Mouse (Mus musculus): Measurements from ENCODE around the gene Mboat7. TPM values are rescaled to one million over a fixed set of nuclear protein-coding genes. Genes with fewer than 3 reads are reported as not detected.

The Mboat7 gene
- polyA plus RNA-seq, 1 experiment from 2014 or later = 44.2 TPM

DNA sequence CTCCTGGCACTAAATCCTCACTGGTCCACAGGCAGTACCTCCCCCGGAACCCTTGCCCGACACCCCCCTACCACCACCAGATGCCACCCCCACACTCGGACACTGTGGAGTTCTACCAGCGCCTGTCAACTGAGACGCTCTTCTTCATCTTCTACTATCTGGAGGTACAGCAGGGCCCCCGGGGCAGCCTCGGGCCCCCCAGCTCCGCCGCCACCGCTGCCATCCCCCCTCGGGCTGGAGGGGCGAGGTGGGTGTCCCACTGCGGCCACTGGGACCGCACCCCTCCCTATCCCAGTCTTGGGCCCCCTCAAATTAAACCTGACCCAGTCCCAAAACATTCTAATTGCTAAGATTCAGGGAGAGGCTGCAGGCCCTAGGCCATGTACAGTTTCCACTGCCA lies 34.7 kb downstream of the Mboat7 start:
- H3K27ac ChIP-seq (ENCODE audit: low read depth) = no peak overlapping the region

DNA sequence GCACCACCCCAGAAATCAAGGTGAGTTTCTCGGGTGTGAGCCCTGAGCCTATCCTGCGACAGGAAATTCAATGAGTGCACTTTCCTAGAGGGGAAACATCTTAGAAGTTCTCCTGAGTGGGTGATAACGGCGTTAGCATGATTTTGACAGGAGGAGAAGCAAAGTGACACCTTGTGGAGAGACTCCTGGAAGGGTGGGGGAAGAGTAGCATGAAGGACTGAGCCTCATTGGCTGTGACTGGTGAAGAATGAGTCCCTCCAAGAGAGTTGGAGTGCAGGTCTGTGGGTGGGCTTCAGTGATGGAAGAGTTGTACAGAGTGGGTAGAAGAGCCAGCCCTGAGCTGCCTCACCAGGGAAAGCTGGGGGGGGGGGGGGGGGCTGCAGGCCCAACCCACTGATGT lies 36.4 kb downstream of the Mboat7 start:
- Histone ChIP-seq H3K9ac (no peak overlapping the region), H3K27me3 (ENCODE audit: insufficient read depth, low read length) (no peaks in the 10 kb centered on the region), H3K4me2 (no peak overlapping the region), H3K4me1 (ENCODE audit: insufficient read depth) (no peaks in the 10 kb centered on the region), H3K4me3 (ENCODE audit: low read depth, low read length) (no peak overlapping the region), H3K27ac (ENCODE audit: low read depth) (no peak overlapping the region), H3K36me3 (ENCODE audit: insufficient read depth) (peaks cover 100% of the 10 kb centered on the region), H3K9me3 (ENCODE audit: low read depth, low read length) (no peaks in the 10 kb centered on the region)
- ATAC-seq (ENCODE audit: insufficient read depth) (no peak), DNase-seq (no peak)
- 77% methylated on average over 4 of the region's 4 CpGs for WGBS
- no peak for TF ChIP-seq CTCF (IDR thresholded peaks at IDR 0.05; ENCODE audit: low read depth)

More for the DNA sequence above, 34.7 kb downstream of the Mboat7 start:
- Histone ChIP-seq H3K9me3 (ENCODE audit: low read depth, low read length) (no peaks in the 10 kb centered on the region), H3K4me1 (ENCODE audit: insufficient read depth) (no peaks in the 10 kb centered on the region), H3K27me3 (ENCODE audit: insufficient read depth, low read length) (no peaks in the 10 kb centered on the region), H3K9ac (no peak overlapping the region), H3K4me2 (no peak overlapping the region), H3K4me3 (ENCODE audit: low read depth, low read length) (no peak overlapping the region), H3K36me3 (ENCODE audit: insufficient read depth) (peaks cover 99% of the 10 kb centered on the region)
- ATAC-seq (ENCODE audit: insufficient read depth) (no peak), DNase-seq (no peak)
- 96% methylated on average over 14 of the region's 14 CpGs for WGBS
- TF ChIP-seq CTCF (IDR thresholded peaks at IDR 0.05; ENCODE audit: low read depth) = no peak

DNA sequence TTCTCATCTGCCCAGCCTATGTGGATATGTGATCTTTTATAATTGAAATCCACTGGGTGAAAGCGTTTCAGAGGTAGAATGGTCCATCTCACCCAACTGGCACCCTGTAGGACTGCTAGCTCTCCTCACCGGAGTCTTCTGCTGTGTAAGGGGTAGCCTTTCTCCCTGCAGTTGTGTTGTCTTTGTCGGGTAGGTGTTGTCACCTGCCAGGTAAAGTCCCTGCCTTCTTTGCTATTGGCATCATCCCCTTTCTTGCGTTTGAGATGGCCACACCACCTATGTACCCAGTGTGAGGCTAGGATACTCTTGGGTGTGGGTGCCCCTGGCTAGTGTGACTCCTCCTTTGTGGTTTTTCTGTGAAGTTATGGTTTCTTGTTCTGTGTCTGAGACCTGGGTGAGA lies 46.7 kb downstream of the Mboat7 start:
- no peak for DNase-seq

DNA sequence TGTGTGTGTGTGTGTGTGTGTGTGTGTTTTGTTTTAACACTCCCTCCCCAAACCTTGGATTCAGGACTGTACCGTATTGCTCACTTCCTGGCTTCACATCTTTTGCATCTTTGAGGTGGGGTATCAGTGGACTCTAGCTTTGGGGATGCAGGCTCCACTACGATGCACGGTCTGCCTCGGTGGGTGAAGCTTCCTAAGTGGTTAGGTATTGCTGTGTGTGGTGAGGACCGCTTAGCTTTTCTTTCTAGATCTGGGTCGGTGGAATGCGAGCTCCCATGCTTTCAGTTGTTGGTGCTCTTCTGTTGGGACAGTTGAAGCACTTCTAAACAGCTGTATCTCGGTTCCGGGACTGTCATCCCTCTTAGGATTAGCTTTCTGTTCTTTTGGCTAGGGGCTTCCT lies 47.1 kb downstream of the Mboat7 start:
- H3K9me3 ChIP-seq (ENCODE audit: low read depth, low read length) = no peaks in the 10 kb centered on the region
- H3K4me2 ChIP-seq = peak overlapping the region; percentile 83
- ATAC-seq (ENCODE audit: insufficient read depth) = no peak
- peaks cover 31% of the 10 kb centered on the region for H3K36me3 ChIP-seq (ENCODE audit: insufficient read depth)
- peak overlapping the region; percentile 99 for H3K4me3 ChIP-seq (ENCODE audit: low read depth, low read length)
- 9% methylated on average over 9 of the region's 9 CpGs for WGBS
- TF ChIP-seq CTCF (IDR thresholded peaks at IDR 0.05; ENCODE audit: low read depth) = no peak
- peak overlapping the region; percentile 99 for H3K9ac ChIP-seq
- H3K27ac ChIP-seq (ENCODE audit: low read depth) = no peak overlapping the region
- peak; percentile 15 for DNase-seq
- H3K4me1 ChIP-seq (ENCODE audit: insufficient read depth) = peaks cover 15% of the 10 kb centered on the region
- no peaks in the 10 kb centered on the region for H3K27me3 ChIP-seq (ENCODE audit: insufficient read depth, low read length)

More for the DNA sequence above, 46.7 kb downstream of the Mboat7 start:
- Histone ChIP-seq H3K36me3 (ENCODE audit: insufficient read depth) (peaks cover 32% of the 10 kb centered on the region), H3K9ac (peak overlapping the region; percentile 99), H3K27me3 (ENCODE audit: insufficient read depth, low read length) (no peaks in the 10 kb centered on the region), H3K4me2 (peak overlapping the region; percentile 83), H3K27ac (ENCODE audit: low read depth) (no peak overlapping the region), H3K9me3 (ENCODE audit: low read depth, low read length) (no peaks in the 10 kb centered on the region), H3K4me1 (ENCODE audit: insufficient read depth) (peaks cover 15% of the 10 kb centered on the region), H3K4me3 (ENCODE audit: low read depth, low read length) (peak overlapping the region; percentile 99)
- no peak for TF ChIP-seq CTCF (IDR thresholded peaks at IDR 0.05; ENCODE audit: low read depth)
- 58% methylated on average over 4 of the region's 4 CpGs for WGBS
- ATAC-seq (ENCODE audit: insufficient read depth) = no peak

DNA sequence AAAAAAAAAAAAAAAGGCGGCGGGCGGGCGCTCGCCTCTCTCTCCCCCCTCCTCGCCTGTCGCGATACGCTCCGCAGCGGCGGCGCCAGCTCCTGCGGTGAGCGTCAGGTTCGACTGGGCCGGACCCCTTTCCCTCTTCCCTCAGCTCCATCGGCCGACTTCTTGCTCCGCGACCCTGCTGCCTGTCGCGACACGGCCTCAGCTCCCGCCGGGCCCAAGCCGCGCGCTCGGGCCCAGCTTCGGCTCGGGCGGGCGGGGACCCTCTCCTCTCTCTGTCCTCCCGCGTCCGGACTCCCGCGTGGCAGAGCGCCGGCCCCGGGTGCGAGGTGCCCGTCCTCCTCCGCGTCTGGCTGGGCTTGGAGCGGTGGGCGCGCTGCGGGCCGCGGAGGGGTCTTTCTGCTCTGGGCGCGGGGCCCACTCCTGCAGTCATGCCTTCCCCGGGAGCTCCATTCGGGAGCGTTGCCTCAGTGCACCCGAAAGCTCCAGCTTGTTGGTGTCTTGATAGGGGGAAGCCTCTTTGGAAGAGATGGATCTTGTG lies 47.8 kb downstream of the Mboat7 start:
- Histone ChIP-seq H3K9ac (peak overlapping the region; percentile 99), H3K4me3 (ENCODE audit: low read depth, low read length) (peak overlapping the region; percentile 99), H3K27me3 (ENCODE audit: insufficient read depth, low read length) (no peaks in the 10 kb centered on the region), H3K4me1 (ENCODE audit: insufficient read depth) (peaks cover 15% of the 10 kb centered on the region), H3K27ac (ENCODE audit: low read depth) (peak overlapping the region; percentile 99), H3K4me2 (peak overlapping the region; percentile 83), H3K9me3 (ENCODE audit: low read depth, low read length) (no peaks in the 10 kb centered on the region), H3K36me3 (ENCODE audit: insufficient read depth) (peaks cover 31% of the 10 kb centered on the region)
- ATAC-seq (ENCODE audit: insufficient read depth) (peak; percentile 1; the same call in 1 of the 2 replicates), DNase-seq (no peak)
- TF ChIP-seq CTCF (IDR thresholded peaks at IDR 0.05; ENCODE audit: low read depth) = no peak
- 0% methylated on average over 34 of the region's 58 CpGs for WGBS

DNA sequence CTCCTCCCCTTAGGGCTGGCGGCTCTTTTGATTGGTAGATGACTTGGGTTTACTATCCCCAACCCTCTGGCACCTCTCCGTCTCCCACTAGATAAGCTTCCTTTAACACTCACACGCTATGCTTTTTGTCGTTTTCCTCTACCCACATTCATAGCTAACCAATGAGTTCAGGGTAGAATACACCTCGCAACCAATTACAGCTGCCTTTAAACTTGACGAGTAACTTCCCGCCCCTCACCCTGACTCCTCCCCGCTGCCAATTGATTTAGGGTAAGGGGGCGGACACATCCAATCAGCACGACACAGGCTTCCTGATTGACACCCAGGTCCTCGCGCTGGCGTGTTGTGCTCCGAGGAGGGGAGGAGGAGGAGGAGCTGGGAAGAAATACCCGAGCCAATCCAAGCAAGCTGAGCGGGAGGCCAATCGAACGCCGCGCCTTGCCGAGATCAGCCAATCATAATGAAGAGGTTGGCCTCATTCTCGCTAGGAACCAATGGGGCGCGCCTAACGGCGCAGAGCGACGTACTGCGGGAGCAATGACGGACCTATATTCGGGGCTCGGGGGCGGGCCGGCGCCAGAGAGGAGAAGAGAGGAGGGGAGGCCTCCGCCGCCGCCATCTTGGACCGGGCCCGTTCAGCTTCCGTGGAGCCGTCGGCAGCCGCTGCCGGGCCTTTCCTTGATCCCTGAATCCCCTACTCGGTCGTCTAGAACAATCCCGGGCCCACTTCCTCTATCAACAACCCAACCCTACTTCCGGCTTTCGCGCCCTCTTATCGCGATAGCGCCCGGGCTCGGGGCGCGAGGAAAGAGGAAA lies 48.4 kb downstream of the Mboat7 start, which contains the start of gene Cnot3:
Cnot3 (plus strand) TSS at position 597 of the 816 bp plus-strand sequence.
- peak within 1 kb of the TSS; percentile 99 for H3K4me3 ChIP-seq (ENCODE audit: low read depth, low read length)
- WGBS = 1% methylated on average over 53 of the region's 58 CpGs
- peaks cover 31% of the 10 kb centered on the region for H3K36me3 ChIP-seq (ENCODE audit: insufficient read depth)
- DNase-seq = peak; percentile 99
- no peak for TF ChIP-seq CTCF (IDR thresholded peaks at IDR 0.05; ENCODE audit: low read depth)
- no peaks in the 10 kb centered on the region for H3K27me3 ChIP-seq (ENCODE audit: insufficient read depth, low read length)
- H3K4me2 ChIP-seq = peak within 1 kb of the TSS; percentile 83
- H3K9ac ChIP-seq = peak within 1 kb of the TSS; percentile 99
- ATAC-seq (ENCODE audit: insufficient read depth) = peak; percentile 98
- no peaks in the 10 kb centered on the region for H3K9me3 ChIP-seq (ENCODE audit: low read depth, low read length)
- peaks cover 15% of the 10 kb centered on the region for H3K4me1 ChIP-seq (ENCODE audit: insufficient read depth)
- peak within 1 kb of the TSS; percentile 99 for H3K27ac ChIP-seq (ENCODE audit: low read depth)

DNA sequence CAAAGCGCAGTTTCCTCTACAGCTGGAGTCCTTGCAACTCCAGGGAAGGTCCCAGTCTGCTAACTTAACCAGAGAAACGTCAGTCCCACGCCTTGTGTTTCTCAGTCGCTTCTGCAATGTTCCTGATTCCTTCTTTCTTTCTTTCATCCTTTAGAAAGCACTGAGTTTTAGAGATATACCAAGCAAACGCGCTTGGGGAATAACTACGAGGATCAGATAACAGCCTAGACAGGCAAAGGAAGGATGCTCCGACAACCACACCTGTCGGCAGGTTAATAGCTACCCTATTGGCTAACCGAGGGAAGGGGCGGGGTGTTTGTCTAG lies 49.0 kb downstream of the Mboat7 start:
- H3K4me3 ChIP-seq (ENCODE audit: low read depth, low read length) = peak overlapping the region; percentile 99
- WGBS = 1% methylated on average over 11 of the region's 11 CpGs
- H3K9me3 ChIP-seq (ENCODE audit: low read depth, low read length) = no peaks in the 10 kb centered on the region
- H3K27ac ChIP-seq (ENCODE audit: low read depth) = peak overlapping the region; percentile 19; the same call in 1 of the 2 replicates
- ATAC-seq (ENCODE audit: insufficient read depth) (no peak; the same call in 1 of the 2 replicates), DNase-seq (no peak)
- TF ChIP-seq CTCF (IDR thresholded peaks at IDR 0.05; ENCODE audit: low read depth) = no peak
- no peaks in the 10 kb centered on the region for H3K27me3 ChIP-seq (ENCODE audit: insufficient read depth, low read length)
- peaks cover 15% of the 10 kb centered on the region for H3K4me1 ChIP-seq (ENCODE audit: insufficient read depth)
- H3K9ac ChIP-seq = no peak overlapping the region
- H3K36me3 ChIP-seq (ENCODE audit: insufficient read depth) = peaks cover 32% of the 10 kb centered on the region
- peak overlapping the region; percentile 69 for H3K4me2 ChIP-seq

All from lung, embryonic 14.5 days (tissue).